In the genomic region with DNA sequence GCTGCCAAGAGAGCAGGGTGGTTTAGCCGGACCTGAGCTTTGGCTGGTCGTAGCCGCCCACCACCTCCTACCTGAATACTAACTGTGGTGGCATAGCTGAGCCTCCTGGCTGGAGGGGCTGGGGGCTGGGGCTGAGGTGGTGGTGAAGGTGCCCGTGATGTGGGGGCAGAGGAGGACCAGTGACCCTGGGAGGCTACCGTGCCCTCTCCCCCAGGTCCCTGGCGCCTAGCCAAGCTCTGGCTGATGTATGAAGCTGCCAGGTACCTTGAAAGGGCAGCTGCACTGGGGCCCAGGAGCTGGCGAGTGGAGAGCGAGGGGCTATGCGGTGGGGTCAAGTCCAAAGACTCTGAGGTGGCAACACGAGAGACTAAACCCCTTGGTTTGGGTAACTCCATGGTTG, we compare ENCODE assay signal across 11 mouse cellular contexts.
"Had no signal": no experiment of that assay in that cellular context is flagged by ENCODE, and none has a peak within 500 bp of the region (broad histone marks: within the 10 kb centered on the region; RNA-seq: fewer than 3 reads in every experiment).

No protein-coding gene starts in this region.

- DNase-seq: kidney, adult 2 months; left cerebral cortex, postnatal 4 days; lung, adult 18-20 months; lung, postnatal 14 days; midbrain, embryonic 14.5 days; thymus, adult 2 months; thymus, postnatal 25 days had no signal

- H3K4me3 ChIP-seq: kidney, embryonic 15.5 days; limb, embryonic 13.5 days; neural tube, embryonic 12.5 days had no signal

- H3K27ac ChIP-seq: kidney, embryonic 15.5 days; limb, embryonic 13.5 days; liver, embryonic 14.5 days; neural tube, embryonic 12.5 days had no signal

- H3K9me3 ChIP-seq: kidney, embryonic 15.5 days; limb, embryonic 13.5 days; neural tube, embryonic 12.5 days had no signal

- H3K4me2 ChIP-seq: kidney, embryonic 15.5 days; limb, embryonic 13.5 days; neural tube, embryonic 12.5 days had no signal

- H3K9ac ChIP-seq: kidney, embryonic 15.5 days; limb, embryonic 13.5 days; liver, embryonic 14.5 days; neural tube, embryonic 12.5 days had no signal

- H3K27me3 ChIP-seq: kidney, embryonic 15.5 days; limb, embryonic 13.5 days; neural tube, embryonic 12.5 days had no signal
